Mouse (Mus musculus) thymus, postnatal 4 days (tissue): ENCODE measurements at regions not wholly inside any gene's neighbourhood (a gene's known extent, or its start where the extent isn't known, plus 50 kb on each side); places are given as distances from the start of the nearest gene placed in this dataset.

ENCODE experiments used
- DNase-seq: peaks from one replicate; pipeline ENCODE4 v3.0.0; 2021

DNA sequence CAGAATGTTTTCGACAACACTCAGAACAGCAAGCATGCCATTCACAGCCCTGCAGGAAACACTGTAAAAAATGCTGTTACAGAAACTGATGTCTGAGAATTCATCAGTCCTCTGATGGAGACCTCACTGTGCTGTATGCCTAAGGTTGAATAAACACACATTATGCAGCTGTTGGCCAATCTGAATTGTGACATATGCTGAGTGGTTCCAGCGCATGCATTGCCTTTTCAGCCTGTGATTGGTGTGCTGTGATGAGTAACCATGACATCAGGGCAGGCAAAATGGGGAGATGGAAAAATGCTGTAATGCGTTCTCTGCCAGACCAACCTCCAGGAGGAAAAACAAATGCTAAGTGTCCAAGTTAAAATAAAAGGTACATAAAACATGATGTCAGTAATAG, 620.3 kb downstream of the Utrn start:
- no peak for DNase-seq

DNA sequence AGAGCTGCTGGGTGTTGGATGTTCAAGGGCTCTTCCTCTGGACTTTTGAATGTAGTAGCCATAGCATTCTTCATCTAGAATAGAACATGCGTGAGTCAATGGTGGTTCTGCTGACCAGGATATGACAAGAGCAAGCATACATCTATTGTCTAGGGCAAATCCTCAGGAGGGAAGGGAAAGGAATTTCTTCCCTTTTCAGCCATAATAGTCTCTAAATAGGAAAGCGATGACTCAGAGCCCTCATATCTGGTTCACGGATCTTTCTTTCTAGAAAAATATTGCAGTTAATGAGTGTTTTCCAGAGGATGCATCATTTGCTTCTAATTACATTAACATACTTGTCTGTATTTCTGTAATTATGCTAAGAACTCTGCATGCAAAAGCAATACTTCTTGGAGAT, 615.9 kb downstream of the Utrn start:
- no peak for DNase-seq

DNA sequence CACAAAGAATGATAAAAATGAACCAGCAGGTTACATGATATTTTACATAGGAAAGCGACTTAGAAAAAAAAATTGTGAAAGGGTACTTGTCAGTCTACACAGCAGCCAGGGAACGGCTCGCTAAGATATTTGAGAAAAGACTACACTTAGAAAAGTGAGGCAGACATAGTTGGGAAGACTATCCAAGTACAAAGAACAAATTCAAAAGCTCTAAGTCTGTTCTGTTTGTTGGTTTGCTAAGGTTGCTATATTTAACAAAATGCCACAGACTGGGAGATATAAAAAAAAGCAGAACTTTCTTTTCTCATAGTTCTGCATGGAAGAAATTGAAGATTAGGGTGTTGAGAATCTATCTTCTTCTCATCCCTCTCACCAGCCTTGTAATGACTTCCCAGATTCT, 583.5 kb downstream of the Utrn start:
- no peak for DNase-seq

DNA sequence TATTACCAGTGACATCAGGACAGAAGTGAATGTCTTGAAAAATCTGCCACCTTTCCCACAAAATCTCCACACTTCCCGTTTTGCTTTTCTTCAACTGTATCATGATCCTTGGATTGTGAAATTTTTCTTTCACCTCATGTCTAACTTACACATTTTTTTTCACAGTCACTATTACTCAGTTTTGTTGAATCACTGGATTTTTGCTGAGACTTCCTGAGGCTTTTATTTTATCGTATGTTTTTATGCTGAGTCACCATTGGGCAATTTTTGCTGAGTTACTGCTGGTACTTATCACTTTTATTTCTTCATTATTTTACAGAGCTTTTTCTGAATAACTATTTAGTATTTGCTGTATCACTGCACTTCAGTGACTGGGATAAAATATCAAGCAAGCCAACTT, 570.3 kb downstream of the Utrn start:
- DNase-seq: no peak

DNA sequence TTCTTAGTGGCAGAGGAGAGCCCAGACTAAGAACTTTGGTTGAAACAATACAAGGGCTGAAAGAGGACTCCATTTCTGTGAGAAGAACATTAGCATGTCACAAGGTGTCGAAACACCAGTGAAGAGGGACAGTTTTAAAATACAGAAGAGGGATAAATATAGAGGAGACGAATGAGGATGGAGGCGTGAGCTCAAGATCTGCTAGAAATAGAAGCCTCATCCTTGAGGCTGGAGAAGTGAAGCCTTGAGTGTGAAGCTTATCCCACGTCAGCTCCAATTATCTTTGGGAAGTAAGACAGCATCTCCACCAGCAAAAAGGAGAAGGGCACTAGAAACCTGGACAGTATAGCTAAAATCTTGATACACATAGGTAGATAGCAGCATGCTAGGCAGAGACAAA, 566.8 kb downstream of the Utrn start:
- no peak for DNase-seq

DNA sequence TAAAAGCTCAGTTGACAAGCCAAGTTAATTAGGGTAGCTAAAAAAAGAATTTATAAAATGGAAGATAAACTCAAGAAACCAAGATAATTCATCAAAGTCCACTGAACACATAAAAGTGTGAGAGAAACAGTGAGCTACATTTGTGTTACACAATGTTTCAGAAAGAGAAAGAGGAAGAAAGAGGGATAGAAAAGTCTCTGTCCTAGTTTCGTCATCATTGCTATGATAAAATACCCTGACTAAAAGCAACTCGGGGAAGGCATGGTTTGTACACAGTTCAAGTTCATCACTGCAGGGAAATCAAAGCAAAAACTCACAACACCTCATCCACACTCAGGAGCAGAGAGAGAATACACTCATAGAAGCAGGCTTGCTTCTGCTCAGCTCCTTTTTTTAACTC, 548.9 kb downstream of the Utrn start:
- DNase-seq: no peak
